In the genomic region with DNA sequence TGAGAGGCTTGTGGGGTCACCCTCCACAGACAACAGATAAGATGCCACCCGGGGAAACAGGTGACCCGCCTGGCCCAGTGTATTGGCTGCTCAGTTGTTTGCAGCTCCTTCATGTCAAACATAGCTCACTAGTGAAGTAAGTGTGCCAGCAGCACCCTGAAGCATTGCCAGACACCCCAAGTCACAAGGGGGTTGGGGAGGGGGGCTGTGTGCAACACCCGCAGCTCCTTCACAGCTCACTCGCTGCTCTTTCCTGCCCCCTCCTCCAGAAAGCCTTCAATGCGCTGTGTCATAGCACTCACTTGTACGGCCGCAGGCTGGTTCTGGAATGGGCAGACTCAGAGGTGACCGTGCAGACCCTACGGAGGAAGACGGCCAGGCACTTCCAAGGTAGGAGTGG, we compare ENCODE assay signal across 7 mouse cellular contexts.
"Had no signal": no experiment of that assay in that cellular context is flagged by ENCODE, and none has a peak within 500 bp of the region (broad histone marks: within the 10 kb centered on the region; RNA-seq: fewer than 3 reads in every experiment).

No protein-coding gene starts in this region.

- DNase-seq: liver, embryonic 13.5 days; liver, postnatal 0 days; lung, embryonic 14.5 days; right cerebral cortex, postnatal 14 days; thymus, adult 2 months; thymus, postnatal 25 days; thymus, postnatal 4 days had no signal
